Mouse (Mus musculus) cerebellum, adult 8-10 months (tissue): ENCODE measurements around the gene Hnrnpab.

ENCODE experiments used
- DNase-seq: peaks from one replicate; pipeline ENCODE4 v3.0.0; 2022

The Hnrnpab gene

DNA sequence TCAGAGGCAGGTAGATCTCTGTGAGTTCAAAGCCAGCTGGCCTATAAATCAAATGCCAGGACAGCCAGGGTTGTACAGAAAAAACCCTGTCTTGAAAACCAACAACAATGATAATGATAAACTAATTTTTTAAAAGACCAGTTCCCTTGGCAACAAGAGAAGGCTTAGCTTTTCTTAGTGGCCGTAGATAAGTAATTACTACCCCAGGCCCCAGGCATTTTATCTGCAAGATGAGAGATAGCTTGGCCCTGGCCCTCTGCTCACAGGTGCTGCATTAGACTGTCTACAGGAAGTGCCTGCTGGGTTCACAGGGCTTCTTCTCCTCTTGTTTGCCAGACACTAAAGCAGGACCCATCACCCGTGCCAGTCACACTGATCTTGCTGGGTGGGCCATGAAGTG lies 51.6 kb downstream of the Hnrnpab start:
- no peak for DNase-seq

- no peak for DNase-seq
These were observed 52.1 kb downstream of the Hnrnpab start for GRCm38 (mm10) chr11:51554590-51554989.

DNA sequence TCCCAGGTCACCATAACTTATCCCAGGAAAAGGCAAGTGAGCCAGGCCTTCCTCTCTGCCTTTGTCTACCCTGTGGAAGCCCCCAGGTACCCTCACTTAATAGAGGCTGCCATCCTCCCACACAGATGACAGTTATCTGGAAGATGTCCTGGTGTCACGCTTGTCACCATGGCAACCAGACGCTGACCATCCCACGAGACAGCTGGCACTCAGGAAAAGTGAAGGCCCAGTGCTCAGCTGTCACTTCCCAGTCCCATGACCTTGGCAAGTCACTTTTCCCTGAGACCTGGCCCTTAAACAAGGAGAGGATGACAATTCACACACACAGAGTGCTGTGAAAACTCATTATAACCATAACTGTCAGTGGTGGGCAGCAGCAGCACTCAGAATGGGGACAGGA lies 54.6 kb downstream of the Hnrnpab start:
- DNase-seq = no peak

DNA sequence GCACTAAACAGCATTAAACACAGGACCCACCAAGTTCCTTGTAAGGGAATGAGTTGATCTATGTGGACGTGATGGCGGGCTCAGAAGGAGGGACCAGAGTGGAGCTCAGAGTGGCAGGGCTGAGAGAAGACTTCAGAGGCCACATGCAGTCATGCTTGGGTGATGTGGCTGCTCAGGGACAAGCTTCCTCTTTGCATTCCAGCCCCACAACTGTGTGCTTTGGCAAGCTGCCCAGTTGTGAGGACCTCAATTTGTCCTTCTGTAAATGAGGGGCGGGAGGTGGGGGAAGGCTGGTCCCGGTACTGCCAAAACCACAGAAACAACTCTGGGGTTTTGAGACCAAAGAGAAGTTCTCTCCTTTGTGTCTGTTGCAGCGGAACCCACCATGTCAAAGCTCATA lies 55.4 kb downstream of the Hnrnpab start:
- DNase-seq = no peak
